Mouse (Mus musculus): ENCODE results near the gene Gpatch2.

Gpatch2 gene

GRCm38 (mm10) chr1:187244734-187245133 lies 29.4 kb downstream of the Gpatch2 start:
- in situ Hi-C loops (cut with MseI, MboI) = no loop called here

DNA sequence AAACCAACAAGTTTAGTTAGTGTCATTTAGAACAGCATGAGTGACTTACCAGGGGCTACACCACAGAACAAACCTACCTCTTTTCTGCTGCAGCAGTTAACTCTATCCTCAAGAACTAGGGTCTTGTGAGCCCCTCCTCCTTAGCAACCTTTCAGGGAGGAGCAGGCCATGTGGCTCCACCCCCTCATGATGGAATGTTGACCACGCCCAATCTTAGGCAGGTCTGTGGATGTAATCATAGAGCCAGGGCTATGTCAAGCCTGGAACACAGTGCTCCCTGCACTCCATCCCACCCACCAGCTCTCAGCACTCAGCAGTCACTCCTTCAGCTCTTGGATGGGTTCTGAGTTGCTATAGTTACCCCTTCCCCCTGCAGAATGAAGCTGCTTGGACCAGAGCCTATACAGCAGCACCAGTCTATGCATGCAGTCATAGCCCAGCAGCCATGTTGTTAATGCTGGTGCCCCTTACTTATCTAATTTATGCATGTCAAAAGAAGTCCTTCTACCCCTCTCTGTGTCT lies 35.5 kb downstream of the Gpatch2 start:
- in situ Hi-C loops (cut with MseI, MboI) = no loop called here

GRCm38 (mm10) chr1:187258756-187259155 lies 43.4 kb downstream of the Gpatch2 start:
- in situ Hi-C loops (cut with MseI, MboI) = no loop called here

DNA sequence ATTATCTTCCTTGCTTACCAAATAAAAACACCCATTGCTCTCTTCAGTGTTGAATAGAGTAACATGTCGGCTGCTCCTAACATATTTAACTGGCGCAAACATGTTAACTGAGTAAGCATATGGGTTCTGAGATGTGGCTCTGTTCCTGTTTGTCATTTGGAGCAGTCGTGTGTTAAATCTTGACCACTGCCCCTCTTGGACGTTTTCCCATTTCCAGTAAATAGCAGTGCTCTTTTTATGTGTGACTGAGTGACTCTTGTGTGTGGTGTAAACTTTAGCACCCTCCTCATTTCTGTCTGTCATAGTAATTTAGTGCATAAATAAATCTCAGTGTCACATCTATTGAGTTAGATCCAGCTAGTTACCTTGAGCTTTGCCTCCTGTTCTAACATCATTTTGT lies 52.3 kb downstream of the Gpatch2 start:
- in situ Hi-C loops (cut with MseI, MboI) = no loop called here

GRCm38 (mm10) chr1:187270318-187271247 lies 55.3 kb downstream of the Gpatch2 start:
- in situ Hi-C loops (cut with MseI, MboI) = no loop called here

DNA sequence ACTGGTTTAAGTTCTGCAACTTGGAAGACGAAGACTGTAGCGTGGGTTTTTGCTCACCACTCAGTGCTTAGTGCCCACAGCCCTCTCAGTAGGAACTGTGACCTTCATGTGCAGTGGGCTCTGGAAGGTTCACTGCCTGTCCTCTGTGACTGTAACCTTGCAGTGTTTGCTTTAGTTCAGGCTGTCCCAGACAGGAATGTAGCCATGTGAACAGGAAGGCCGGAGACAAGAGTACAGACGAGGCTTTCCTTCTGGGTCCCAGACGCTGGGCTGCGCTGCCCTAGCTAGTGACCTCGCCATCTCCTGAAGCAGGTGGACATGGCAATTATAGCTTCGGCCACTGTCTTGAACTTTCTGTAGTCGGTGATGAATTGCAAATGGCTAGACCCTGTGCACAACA lies 62.0 kb downstream of the Gpatch2 start:
- in situ Hi-C loops (cut with MseI, MboI) = no loop called here

DNA sequence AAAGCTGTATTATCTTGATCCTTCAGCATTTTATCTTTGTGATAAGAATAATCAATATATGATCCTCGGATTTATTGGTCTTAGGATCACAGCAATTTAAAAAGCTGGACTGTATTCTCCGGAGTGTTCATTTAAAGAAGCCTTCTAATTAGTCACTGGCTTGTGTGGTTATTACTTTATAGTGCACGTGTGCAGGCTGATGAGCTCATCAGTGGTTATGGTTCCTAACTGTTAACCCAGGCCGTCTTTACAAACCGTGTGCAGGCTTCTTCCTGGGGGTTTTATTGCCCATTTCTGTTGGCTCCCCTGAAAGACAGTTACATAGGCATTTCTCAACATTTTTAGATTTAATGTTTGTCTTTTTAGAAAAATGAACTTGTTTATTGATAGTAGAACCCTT lies 63.2 kb downstream of the Gpatch2 start:
- in situ Hi-C loops (cut with MseI, MboI) = no loop called here

DNA sequence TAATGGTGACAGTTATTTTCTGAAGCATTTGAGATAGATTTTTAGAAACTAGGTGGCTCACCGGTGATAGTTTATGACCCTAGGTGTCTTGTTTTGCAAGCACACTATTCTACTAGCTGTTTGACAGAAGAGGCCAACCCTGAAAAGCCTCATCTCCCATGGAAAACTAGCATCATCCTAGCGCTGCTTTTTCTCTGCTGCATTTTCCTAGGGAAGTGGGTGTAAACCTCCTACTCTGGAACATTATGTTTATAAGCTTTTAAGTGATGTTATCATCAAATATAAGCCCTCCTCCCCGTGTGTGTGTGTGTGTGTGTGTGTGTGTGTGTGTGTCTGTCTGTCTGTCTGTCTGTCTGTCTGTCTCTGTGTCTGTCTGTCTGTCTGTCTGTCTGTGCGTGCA lies 64.5 kb downstream of the Gpatch2 start:
- in situ Hi-C loops (cut with MseI, MboI) = no loop called here

DNA sequence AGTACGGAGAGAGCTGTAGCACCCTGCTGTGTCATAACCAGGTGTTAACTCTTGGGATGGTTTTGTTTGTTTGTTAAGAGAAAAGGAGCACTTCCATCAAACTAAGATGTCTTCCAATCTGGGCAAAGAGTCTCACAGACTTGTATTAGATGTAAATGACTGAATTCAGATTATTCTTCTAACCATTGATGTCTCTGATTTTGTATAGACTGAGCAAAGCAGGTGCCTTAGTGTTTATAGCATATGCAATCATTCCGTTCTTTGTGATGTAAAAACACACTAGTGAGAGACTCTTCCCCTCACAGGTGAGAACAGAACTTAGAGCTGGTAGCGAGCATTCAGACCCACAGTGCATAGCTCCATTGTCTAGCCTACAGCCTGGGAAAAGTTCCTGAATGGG lies 67.0 kb downstream of the Gpatch2 start:
- in situ Hi-C loops (cut with MseI, MboI) = no loop called here

GRCm38 (mm10) chr1:187282804-187283203 lies 67.5 kb downstream of the Gpatch2 start:
- in situ Hi-C loops (cut with MseI, MboI) = no loop called here

DNA sequence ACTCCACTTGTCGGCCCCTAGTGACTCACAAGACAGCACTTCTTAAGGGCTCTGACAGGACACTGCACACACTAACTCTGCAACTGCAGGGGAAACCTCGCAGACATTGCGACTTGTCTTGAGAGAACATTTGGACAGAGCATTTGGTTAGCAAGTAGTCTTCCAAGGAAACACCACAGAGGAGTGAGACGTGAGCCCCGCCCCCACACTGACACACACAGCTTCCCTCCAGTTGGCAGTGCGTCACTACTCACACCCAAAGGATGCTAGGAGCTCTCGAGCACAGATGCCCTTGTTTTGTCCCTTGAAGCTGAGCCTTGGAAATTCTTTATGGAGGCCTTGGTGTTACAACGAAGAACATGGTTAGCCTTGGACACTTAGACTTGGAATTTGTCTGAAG lies 70.4 kb downstream of the Gpatch2 start:
- in situ Hi-C loops (cut with MseI, MboI) = no loop called here

DNA sequence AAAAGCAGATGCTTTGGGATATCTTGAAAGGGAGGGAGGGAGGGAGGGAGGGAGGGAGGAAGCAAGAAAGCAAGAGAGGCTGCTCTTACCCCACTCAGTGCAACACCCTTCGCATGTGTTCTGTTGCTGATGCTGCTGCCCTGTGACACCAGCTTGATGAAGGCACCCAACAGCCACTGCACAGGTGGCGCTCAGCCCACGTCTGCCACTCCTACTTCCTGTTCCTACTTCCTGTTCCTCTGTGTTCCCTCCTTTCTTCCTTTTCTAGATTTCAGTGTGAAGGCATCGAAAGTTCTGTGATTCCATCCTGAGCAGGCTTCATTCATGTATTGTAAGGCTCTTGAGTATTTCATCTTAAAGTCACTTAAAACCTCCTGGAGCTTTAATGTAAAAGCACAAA lies 71.1 kb downstream of the Gpatch2 start:
- in situ Hi-C loops (cut with MseI, MboI) = no loop called here

DNA sequence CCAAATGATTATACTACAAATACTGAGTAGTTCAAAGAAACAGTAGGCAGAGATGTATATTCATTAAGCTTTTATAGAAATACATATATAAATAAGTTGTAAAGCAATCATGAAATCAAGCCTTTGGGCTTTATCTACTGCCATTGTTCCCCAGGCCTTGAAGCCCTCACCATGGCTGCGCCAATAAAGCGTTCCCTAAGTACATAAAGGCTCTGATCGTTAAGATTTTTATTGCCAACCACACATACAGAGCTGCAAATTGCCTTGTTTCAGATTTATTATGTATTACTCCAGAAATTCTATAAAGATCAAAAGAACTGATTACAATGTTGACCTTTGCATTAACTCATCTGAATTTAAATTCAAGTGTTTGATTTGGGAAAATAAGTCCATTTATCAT lies 71.6 kb downstream of the Gpatch2 start:
- in situ Hi-C loops (cut with MseI, MboI) = no loop called here

- in situ Hi-C loops (cut with MseI, MboI) = no loop called here
Measured at GRCm38 (mm10) chr1:187290186-187290585, 74.9 kb downstream of the Gpatch2 start.

DNA sequence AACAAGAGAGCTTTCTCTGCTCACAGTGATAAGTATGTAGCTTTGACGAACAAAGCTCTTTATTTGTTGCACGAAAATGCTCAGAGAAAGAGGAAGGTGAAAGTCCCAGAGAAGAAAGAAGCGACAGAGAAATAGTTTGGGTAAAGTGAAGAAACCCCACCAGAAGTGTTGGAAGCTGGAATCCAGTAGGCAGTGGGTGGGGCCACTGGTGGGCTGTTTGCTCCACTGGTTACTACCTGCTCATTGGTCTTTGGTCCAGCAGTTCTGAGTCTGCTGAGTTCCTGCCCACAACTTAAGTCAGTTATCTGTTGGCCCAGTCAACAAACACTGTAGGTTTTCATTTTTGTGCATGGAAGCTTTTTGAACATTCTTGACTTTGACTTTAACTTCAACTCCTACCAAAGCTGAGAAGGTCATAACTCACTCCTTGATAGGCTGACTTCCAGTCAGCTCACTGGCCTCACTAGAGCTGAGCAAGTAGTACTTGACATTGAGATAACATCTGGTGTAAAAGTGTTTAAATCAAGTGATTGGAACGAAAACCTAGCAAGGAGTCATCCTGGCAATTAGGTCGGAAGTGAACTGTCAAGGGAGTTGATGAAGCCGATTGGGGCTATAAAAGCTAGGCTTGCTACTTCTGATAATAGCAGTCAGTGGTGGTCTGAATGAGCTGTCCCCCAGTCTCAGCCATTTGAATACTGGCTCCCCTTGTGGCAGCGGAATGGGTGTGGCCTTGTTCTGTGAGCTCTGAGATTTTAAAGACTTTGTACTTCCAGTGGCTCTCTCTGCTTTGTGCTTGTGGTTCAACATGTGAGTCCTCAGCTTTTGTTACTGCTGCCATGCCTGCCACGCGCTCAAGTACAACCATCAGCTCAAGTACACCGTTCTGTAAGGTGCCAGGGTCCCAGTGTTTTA lies 76.4 kb downstream of the Gpatch2 start:
- in situ Hi-C loops (cut with MseI, MboI) = no loop called here

GRCm38 (mm10) chr1:187292395-187292749 lies 77.1 kb downstream of the Gpatch2 start:
- in situ Hi-C loops (cut with MseI, MboI) = no loop called here

- in situ Hi-C loops (cut with MseI, MboI) = no loop called here
Measured at GRCm38 (mm10) chr1:187293233-187293632, 77.9 kb downstream of the Gpatch2 start.

DNA sequence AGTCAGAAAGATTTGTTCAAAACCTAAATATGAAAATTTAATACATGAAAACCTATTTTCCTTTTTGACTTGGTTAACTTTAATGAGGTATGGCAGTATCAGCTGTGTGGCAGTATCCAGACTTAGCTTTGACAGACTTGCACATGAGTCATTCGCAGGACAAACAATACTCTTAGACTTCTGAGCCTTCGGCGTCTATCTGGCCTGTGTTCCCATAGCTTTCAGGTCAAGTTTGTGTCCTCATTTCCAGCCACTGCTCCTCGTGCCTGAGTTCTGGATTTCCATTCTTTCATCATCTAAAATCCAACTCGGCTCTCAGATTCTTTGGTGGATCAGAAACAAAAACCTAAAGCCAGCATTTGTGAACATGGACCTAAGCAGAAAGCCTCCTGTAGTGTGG lies 79.2 kb downstream of the Gpatch2 start:
- in situ Hi-C loops (cut with MseI, MboI) = no loop called here

- in situ Hi-C loops (cut with MseI, MboI) = no loop called here
Measured at GRCm38 (mm10) chr1:187295038-187295559, 79.8 kb downstream of the Gpatch2 start.

- in situ Hi-C loops (cut with MseI, MboI) = no loop called here
Measured at GRCm38 (mm10) chr1:187295711-187296110, 80.4 kb downstream of the Gpatch2 start.

DNA sequence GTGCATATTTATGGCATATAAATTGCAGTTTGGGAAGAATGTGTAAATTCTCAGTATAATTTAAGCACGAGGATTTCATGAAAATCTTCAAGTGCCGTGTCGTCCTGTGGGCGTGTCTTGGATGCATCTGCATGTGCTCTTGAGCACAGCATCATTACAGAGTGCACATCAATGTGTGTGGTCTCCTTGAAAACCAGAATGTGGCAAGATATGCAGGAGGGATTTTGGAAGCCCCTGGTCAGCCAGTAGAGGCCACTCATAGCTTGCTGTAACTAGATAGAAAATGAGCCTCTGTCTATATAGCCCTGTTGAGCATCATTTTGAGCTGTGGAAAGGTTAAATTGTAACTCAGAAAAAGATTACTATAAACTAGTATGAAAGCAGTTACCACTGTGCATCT lies 83.9 kb downstream of the Gpatch2 start:
- in situ Hi-C loops (cut with MseI, MboI) = no loop called here

DNA sequence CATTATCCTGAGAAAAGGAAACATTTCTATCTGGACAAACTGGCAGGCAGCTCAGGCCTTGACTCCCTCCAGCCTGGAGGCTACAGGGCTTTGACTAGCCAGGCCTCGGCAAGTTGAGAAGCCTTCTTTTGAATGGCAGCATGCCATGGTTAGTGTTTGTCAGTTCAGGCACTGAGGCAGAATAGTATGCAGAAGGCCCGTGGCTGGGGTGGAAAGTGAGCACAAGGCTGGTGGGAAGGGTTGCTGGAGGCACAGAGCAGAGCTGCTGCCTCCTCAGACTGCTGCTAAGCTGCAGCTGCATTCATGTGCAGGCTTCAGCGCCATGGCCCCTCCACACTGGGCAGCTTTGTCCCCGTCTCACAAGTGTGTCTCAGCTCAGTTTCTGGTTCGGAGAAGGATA lies 85.3 kb downstream of the Gpatch2 start:
- in situ Hi-C loops (cut with MseI, MboI) = no loop called here

Measured in mouse trophoblast stem cell (cell line).